Mouse (Mus musculus) lung, embryonic 15.5 days (tissue): Measurements from ENCODE around the gene Vps45. TPM values are rescaled to one million over a fixed set of nuclear protein-coding genes. Genes with fewer than 3 reads are reported as not detected.

Experiments
- ATAC-seq: fragments of 200-750 bp; cut with Nextera tagmentation; 2 replicates; pipeline ENCODE4 v1.8.0; 2017; ENCODE audit warnings: moderate number of reproducible peaks, borderline replicate concordance; ENCODE audit not compliant: low FRiP score, low TSS enrichment; ENCODE audit errors: extremely low read depth
- H3K27ac ChIP-seq: fragments of 300-500 bp; sonication (generic); 2 replicates; pipeline ENCODE4 v1.5.1; 2015; ENCODE audit warnings: moderate library complexity, mild to moderate bottlenecking, inconsistent platforms
- H3K27me3 ChIP-seq: fragments of 300-500 bp; sonication (generic); 2 replicates; pipeline ENCODE4 v1.6.1; 2015; ENCODE audit warnings: inconsistent platforms
- H3K36me3 ChIP-seq: fragments of 300-500 bp; sonication (generic); 2 replicates; pipeline ENCODE4 v1.6.1; 2015; ENCODE audit warnings: inconsistent platforms
- H3K4me1 ChIP-seq: fragments of 300-500 bp; sonication (generic); 2 replicates; pipeline ENCODE4 v1.6.1; 2015; ENCODE audit warnings: inconsistent platforms
- H3K4me2 ChIP-seq: fragments of 300-500 bp; sonication (generic); 2 replicates; pipeline ENCODE4 v1.6.1; 2015; ENCODE audit warnings: inconsistent platforms, mild to moderate bottlenecking, moderate library complexity
- H3K4me3 ChIP-seq: fragments of 300-500 bp; sonication (generic); 2 replicates; pipeline ENCODE4 v1.5.1; 2015; ENCODE audit warnings: mild to moderate bottlenecking, inconsistent platforms
- H3K9ac ChIP-seq: fragments of 300-500 bp; sonication (generic); 2 replicates; pipeline ENCODE4 v1.6.1; 2015; ENCODE audit warnings: inconsistent platforms
- H3K9me3 ChIP-seq: fragments of 300-500 bp; sonication (generic); 2 replicates; pipeline ENCODE4 v1.6.1; 2016; ENCODE audit warnings: inconsistent platforms
- WGBS: fragments of 180-500 bp; shearing (Covaris S2); methylation state at CpG from one replicate; pipeline ENCODE4 v1.1.7; 2015; 5-methylcytosine and 5-hydroxymethylcytosine counted together
- polyA plus RNA-seq: library from polyadenylated mRNA; unstranded; fragments of >200 nt; fragmentation: Nextera tagmentation; extraction: Ambion mirVana; gene quantifications from 2 replicates; pipeline ENCODE4 v1.2.1, GENCODE M21; 2015

Vps45 gene
- polyA plus RNA-seq, 1 experiment from 2014 or later = 32.2 TPM

DNA sequence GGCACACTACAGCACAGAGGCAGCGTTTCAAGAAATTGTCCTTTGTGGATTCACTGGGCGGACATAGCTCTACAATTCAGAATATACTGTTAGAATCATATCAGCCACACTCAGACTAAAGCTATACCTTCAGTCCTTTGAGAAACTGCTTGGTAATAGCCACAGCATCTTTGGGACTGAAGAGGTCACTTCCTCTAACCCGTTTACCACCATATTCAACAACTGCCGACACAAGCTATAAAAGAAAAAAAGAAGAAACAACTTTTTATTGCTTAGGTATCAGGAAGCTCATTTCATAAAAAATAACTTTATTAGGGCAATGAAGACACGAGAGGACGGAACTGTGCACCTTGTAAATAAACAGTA, 25.6 kb downstream of the Vps45 start:
- no peak overlapping the region for H3K4me2 ChIP-seq
- WGBS = 80% methylated on average over 6 of the region's 6 CpGs
- no peak for ATAC-seq
- H3K27ac ChIP-seq = no peak overlapping the region
- H3K9ac ChIP-seq = no peak overlapping the region
- no peaks in the 10 kb centered on the region; the same call in 1 of the 2 replicates for H3K36me3 ChIP-seq
- no peaks in the 10 kb centered on the region for H3K27me3 ChIP-seq
- no peaks in the 10 kb centered on the region for H3K4me1 ChIP-seq
- no peaks in the 10 kb centered on the region for H3K9me3 ChIP-seq
- no peak overlapping the region for H3K4me3 ChIP-seq

GRCm38 (mm10) chr3:96031991-96032651, 26.1 kb downstream of the Vps45 start:
- H3K4me2 ChIP-seq = no peak overlapping the region
- no peak overlapping the region for H3K9ac ChIP-seq
- H3K4me1 ChIP-seq = no peaks in the 10 kb centered on the region
- WGBS = 72% methylated on average over 6 of the region's 6 CpGs
- H3K36me3 ChIP-seq = no peaks in the 10 kb centered on the region; the same call in 1 of the 2 replicates
- H3K27ac ChIP-seq = no peak overlapping the region
- no peaks in the 10 kb centered on the region for H3K27me3 ChIP-seq
- no peaks in the 10 kb centered on the region for H3K9me3 ChIP-seq
- ATAC-seq = no peak
- H3K4me3 ChIP-seq = no peak overlapping the region

DNA sequence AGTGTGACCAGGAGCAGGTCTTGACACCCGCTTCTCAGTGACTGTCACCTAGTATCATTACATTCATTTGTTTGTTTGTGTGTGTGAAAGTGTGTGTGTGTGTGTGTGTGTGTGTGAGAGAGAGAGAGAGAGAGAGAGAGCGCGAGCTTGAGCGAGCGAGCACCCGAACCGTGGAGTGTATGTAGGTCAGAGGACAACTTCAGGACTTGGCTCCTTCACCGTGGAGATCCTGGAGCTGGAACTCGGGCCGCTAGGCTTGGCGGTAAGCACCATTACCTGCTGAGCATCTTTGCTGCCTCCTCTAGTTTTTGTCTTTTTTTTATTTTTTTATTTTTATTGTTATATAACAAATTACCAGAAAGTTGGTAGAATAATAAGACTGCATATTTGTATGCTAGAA, 28.5 kb downstream of the Vps45 start:
- Histone ChIP-seq H3K27ac (no peak overlapping the region), H3K4me3 (no peak overlapping the region), H3K9me3 (no peaks in the 10 kb centered on the region), H3K9ac (no peak overlapping the region), H3K4me2 (no peak overlapping the region), H3K36me3 (no peaks in the 10 kb centered on the region; the same call in 1 of the 2 replicates), H3K4me1 (no peaks in the 10 kb centered on the region), H3K27me3 (no peaks in the 10 kb centered on the region)
- no peak for ATAC-seq
- 86% methylated on average over 11 of the region's 11 CpGs for WGBS

GRCm38 (mm10) chr3:96029336-96029735, 28.9 kb downstream of the Vps45 start:
- WGBS = 87% methylated on average over 3 of the region's 3 CpGs
- no peaks in the 10 kb centered on the region; the same call in 1 of the 2 replicates for H3K36me3 ChIP-seq
- no peak overlapping the region for H3K9ac ChIP-seq
- no peaks in the 10 kb centered on the region for H3K4me1 ChIP-seq
- ATAC-seq = no peak
- H3K27me3 ChIP-seq = no peaks in the 10 kb centered on the region
- no peak overlapping the region for H3K4me3 ChIP-seq
- H3K4me2 ChIP-seq = no peak overlapping the region
- H3K9me3 ChIP-seq = no peaks in the 10 kb centered on the region
- no peak overlapping the region for H3K27ac ChIP-seq

GRCm38 (mm10) chr3:96027875-96028274, 30.4 kb downstream of the Vps45 start:
- Histone ChIP-seq H3K9ac (no peak overlapping the region), H3K27me3 (no peaks in the 10 kb centered on the region), H3K27ac (no peak overlapping the region), H3K4me3 (no peak overlapping the region), H3K36me3 (no peaks in the 10 kb centered on the region; the same call in 1 of the 2 replicates), H3K4me1 (no peaks in the 10 kb centered on the region), H3K4me2 (no peak overlapping the region), H3K9me3 (no peaks in the 10 kb centered on the region)
- ATAC-seq = no peak
- 61% methylated on average over 1 of the region's 1 CpGs for WGBS

GRCm38 (mm10) chr3:96027145-96027544, 31.1 kb downstream of the Vps45 start:
- Histone ChIP-seq H3K9me3 (no peaks in the 10 kb centered on the region), H3K4me1 (no peaks in the 10 kb centered on the region), H3K27me3 (no peaks in the 10 kb centered on the region), H3K4me3 (no peak overlapping the region), H3K36me3 (no peaks in the 10 kb centered on the region; the same call in 1 of the 2 replicates), H3K9ac (no peak overlapping the region), H3K27ac (no peak overlapping the region), H3K4me2 (no peak overlapping the region)
- ATAC-seq = no peak
- 76% methylated on average over 1 of the region's 1 CpGs for WGBS

- 59% methylated on average over 5 of the region's 5 CpGs for WGBS
- no peak overlapping the region for H3K4me2 ChIP-seq
- H3K27me3 ChIP-seq = no peaks in the 10 kb centered on the region
- no peaks in the 10 kb centered on the region for H3K4me1 ChIP-seq
- no peak overlapping the region for H3K27ac ChIP-seq
- ATAC-seq = no peak
- H3K9ac ChIP-seq = no peak overlapping the region
- H3K9me3 ChIP-seq = no peaks in the 10 kb centered on the region
- no peak overlapping the region for H3K4me3 ChIP-seq
- no peaks in the 10 kb centered on the region for H3K36me3 ChIP-seq
These were observed 36.7 kb downstream of the Vps45 start for GRCm38 (mm10) chr3:96021421-96022128.

GRCm38 (mm10) chr3:96020735-96021134, 37.5 kb downstream of the Vps45 start:
- WGBS = 84% methylated on average over 1 of the region's 1 CpGs
- no peak overlapping the region for H3K4me3 ChIP-seq
- H3K27me3 ChIP-seq = no peaks in the 10 kb centered on the region
- H3K27ac ChIP-seq = no peak overlapping the region
- no peak overlapping the region for H3K9ac ChIP-seq
- H3K4me2 ChIP-seq = no peak overlapping the region
- no peaks in the 10 kb centered on the region for H3K9me3 ChIP-seq
- no peaks in the 10 kb centered on the region for H3K4me1 ChIP-seq
- no peaks in the 10 kb centered on the region for H3K36me3 ChIP-seq
- ATAC-seq = no peak

GRCm38 (mm10) chr3:96017461-96017860, 40.8 kb downstream of the Vps45 start:
- ATAC-seq = no peak
- no peak overlapping the region for H3K27ac ChIP-seq

DNA sequence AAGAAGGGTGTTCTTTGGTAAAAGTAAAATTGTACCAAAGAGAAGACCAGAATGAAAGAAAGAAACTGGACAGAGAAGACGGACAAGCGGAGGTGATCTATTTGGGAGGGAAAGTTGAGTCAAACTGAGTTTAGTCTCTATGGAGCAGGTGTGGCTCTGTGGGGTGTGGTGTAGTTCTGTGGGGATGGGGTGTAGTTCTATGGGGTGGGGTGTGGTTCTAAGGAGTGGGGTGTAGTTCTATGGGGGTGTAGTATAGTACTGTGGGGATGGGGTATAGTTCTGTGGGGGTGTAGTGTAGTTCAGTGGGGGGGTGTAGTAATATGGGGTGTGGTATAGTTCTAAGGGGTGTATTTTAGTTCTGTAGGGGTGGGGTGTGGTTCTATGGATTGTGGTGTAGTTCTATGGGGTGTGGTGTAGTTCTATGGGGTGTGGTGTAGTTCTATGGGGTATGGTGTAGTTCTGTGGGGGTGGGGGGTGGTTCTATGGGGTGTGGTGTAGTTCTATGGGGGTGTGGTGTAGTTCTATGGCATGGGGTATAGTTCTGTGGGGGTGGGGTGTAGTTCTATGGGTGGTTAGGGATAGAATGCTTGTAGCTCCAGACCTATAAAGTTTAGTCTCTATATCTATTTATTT, 41.9 kb downstream of the Vps45 start:
- H3K27ac ChIP-seq = no peak overlapping the region
- no peak overlapping the region for H3K9ac ChIP-seq
- no peak overlapping the region for H3K4me3 ChIP-seq
- 88% methylated on average over 2 of the region's 2 CpGs for WGBS
- H3K9me3 ChIP-seq = no peaks in the 10 kb centered on the region
- H3K36me3 ChIP-seq = no peaks in the 10 kb centered on the region
- no peak for ATAC-seq
- H3K4me2 ChIP-seq = no peak overlapping the region
- H3K27me3 ChIP-seq = no peaks in the 10 kb centered on the region
- H3K4me1 ChIP-seq = no peaks in the 10 kb centered on the region

More at GRCm38 (mm10) chr3:96017461-96017860, 40.8 kb downstream of the Vps45 start:
- H3K9ac ChIP-seq = no peak overlapping the region
- H3K4me2 ChIP-seq = no peak overlapping the region
- H3K4me3 ChIP-seq = no peak overlapping the region
- no peaks in the 10 kb centered on the region for H3K9me3 ChIP-seq
- no peaks in the 10 kb centered on the region for H3K27me3 ChIP-seq
- no peaks in the 10 kb centered on the region for H3K36me3 ChIP-seq
- WGBS = 57% methylated on average over 5 of the region's 5 CpGs
- no peaks in the 10 kb centered on the region for H3K4me1 ChIP-seq

- no peaks in the 10 kb centered on the region for H3K27me3 ChIP-seq
- H3K4me3 ChIP-seq = no peak overlapping the region
- H3K4me2 ChIP-seq = no peak overlapping the region
- 73% methylated on average over 2 of the region's 2 CpGs for WGBS
- ATAC-seq = no peak
- no peaks in the 10 kb centered on the region for H3K9me3 ChIP-seq
- H3K4me1 ChIP-seq = no peaks in the 10 kb centered on the region
- no peaks in the 10 kb centered on the region for H3K36me3 ChIP-seq
- no peak overlapping the region for H3K27ac ChIP-seq
- H3K9ac ChIP-seq = no peak overlapping the region
These were observed 42.6 kb downstream of the Vps45 start for GRCm38 (mm10) chr3:96015681-96016080.

DNA sequence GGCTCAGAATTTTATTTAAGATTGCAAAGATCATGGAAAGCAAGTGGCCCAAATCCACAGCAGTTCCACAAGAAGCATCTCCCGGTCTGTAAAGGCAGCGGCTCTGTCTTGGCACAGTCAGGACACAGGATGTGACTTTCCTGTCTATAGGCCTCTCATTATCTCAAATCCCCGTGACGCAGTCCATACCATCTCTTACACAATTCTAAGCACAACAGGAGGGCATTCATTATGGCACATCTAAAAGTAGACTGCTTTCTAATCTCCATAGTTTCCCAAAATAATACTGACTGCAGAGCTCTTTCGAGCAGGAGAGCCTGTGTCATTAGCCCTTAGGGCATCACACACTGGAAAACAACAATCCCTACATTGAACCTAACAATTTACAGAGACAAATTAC, 45.5 kb downstream of the Vps45 start:
- Histone ChIP-seq H3K9me3 (no peaks in the 10 kb centered on the region), H3K4me3 (no peak overlapping the region), H3K36me3 (no peaks in the 10 kb centered on the region), H3K4me2 (no peak overlapping the region), H3K9ac (no peak overlapping the region), H3K4me1 (no peaks in the 10 kb centered on the region), H3K27me3 (no peaks in the 10 kb centered on the region), H3K27ac (no peak overlapping the region)
- ATAC-seq = no peak
- WGBS = 67% methylated on average over 5 of the region's 5 CpGs
